Mouse (Mus musculus) hindbrain, embryonic 11.5 days (tissue): Measurements from ENCODE around the gene Hacl1. TPM values are rescaled to one million over a fixed set of nuclear protein-coding genes. Genes with fewer than 3 reads are reported as not detected.

Experiments
- ATAC-seq: fragments of 200-750 bp; cut with Nextera tagmentation; 2 replicates; pipeline ENCODE4 v1.8.0; 2017; ENCODE audit warnings: mild to moderate bottlenecking, moderate TSS enrichment, moderate library complexity; ENCODE audit not compliant: low FRiP score
- DNase-seq: peaks from one replicate; pipeline ENCODE4 v3.0.0-alpha.2; 2015; ENCODE audit warnings: low spot score
- H3K27ac ChIP-seq: fragments of 300-500 bp; sonication (generic); 2 replicates; pipeline ENCODE4 v1.5.1; 2014; ENCODE audit warnings: mild to moderate bottlenecking, low read depth, low read length
- H3K27me3 ChIP-seq: fragments of 300-500 bp; sonication (generic); 2 replicates; pipeline ENCODE4 v1.6.1; 2014; ENCODE audit warnings: mild to moderate bottlenecking, low read length, moderate library complexity, mixed read lengths; ENCODE audit not compliant: control insufficient read depth, insufficient read depth
- H3K36me3 ChIP-seq: fragments of 300-500 bp; sonication (generic); 2 replicates; pipeline ENCODE4 v1.6.1; 2014; ENCODE audit warnings: mild to moderate bottlenecking, low read length, moderate library complexity, mixed read lengths; ENCODE audit not compliant: control insufficient read depth, insufficient read depth
- H3K4me1 ChIP-seq: fragments of 300-500 bp; sonication (generic); replicated peaks from 2 replicates; pipeline ENCODE4 v1.6.1; 2014; ENCODE audit warnings: low read length, mixed read lengths; ENCODE audit not compliant: control insufficient read depth, insufficient read depth
- H3K4me2 ChIP-seq: fragments of 300-500 bp; sonication (generic); replicated peaks from 2 replicates; pipeline ENCODE4 v1.6.1; 2014; ENCODE audit warnings: mild to moderate bottlenecking, low read depth, low read length
- H3K4me3 ChIP-seq: fragments of 300-500 bp; sonication (generic); 2 replicates; pipeline ENCODE4 v1.5.1; 2014; ENCODE audit warnings: low read depth, low read length
- H3K9ac ChIP-seq: fragments of 300-500 bp; sonication (generic); 2 replicates; pipeline ENCODE4 v1.6.1; 2014; ENCODE audit warnings: low read depth, low read length
- H3K9me3 ChIP-seq: fragments of 300-500 bp; sonication (generic); 2 replicates; pipeline ENCODE4 v1.6.1; 2016; ENCODE audit warnings: low read length; ENCODE audit not compliant: control insufficient read depth
- WGBS: fragments of 180-500 bp; shearing (Covaris S2); extraction: QIAGEN DNeasy Blood & Tissue Kit; methylation state at CpG from one replicate; pipeline ENCODE4 v1.1.7; 2014; 5-methylcytosine and 5-hydroxymethylcytosine counted together
- polyA plus RNA-seq: library from polyadenylated mRNA; unstranded; fragments of >200 nt; fragmentation: Nextera tagmentation; extraction: Ambion mirVana; gene quantifications from 2 replicates; pipeline ENCODE4 v1.2.1, GENCODE M21; 2014

Gene Hacl1
- polyA plus RNA-seq, 1 experiment from 2014 or later: 12.3 TPM

- DNase-seq (no peak), ATAC-seq (no peak)
- Histone ChIP-seq H3K4me3 (no peak overlapping the region), H3K4me2 (no peak overlapping the region), H3K36me3 (no peaks in the 10 kb centered on the region), H3K9me3 (no peaks in the 10 kb centered on the region), H3K4me1 (no peaks in the 10 kb centered on the region), H3K9ac (no peak overlapping the region), H3K27me3 (no peaks in the 10 kb centered on the region), H3K27ac (no peak overlapping the region)
- 95% methylated on average over 14 of the region's 14 CpGs for WGBS
These were observed 39.0 kb downstream of the Hacl1 start for GRCm38 (mm10) chr14:31601908-31602615.

DNA sequence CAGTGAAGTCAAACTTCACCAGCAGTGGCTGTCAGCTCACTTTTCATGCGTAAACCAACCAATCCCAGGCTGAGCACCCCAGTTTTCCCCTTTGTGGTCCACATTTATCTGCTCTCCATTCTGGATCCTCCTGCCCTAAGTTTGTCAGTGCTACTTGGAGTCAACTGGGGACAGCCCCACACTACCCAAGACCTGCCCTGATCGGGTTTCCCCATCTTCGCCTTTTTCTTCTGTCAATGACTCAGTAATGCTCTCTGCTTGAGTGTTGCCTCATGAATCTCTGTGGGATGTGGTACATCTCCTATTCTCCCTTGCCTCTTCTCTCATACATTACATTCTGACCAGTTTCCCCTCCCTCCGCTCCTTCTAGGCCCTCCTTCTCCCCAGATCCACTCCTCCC, 43.6 kb downstream of the Hacl1 start:
- H3K9ac ChIP-seq: no peak overlapping the region
- no peaks in the 10 kb centered on the region for H3K4me1 ChIP-seq
- DNase-seq (no peak), ATAC-seq (no peak)
- WGBS: 93% methylated on average over 4 of the region's 4 CpGs
- H3K4me3 ChIP-seq: no peak overlapping the region
- H3K36me3 ChIP-seq: no peaks in the 10 kb centered on the region
- H3K4me2 ChIP-seq: no peak overlapping the region
- H3K9me3 ChIP-seq: no peaks in the 10 kb centered on the region
- no peaks in the 10 kb centered on the region for H3K27me3 ChIP-seq
- H3K27ac ChIP-seq: no peak overlapping the region

DNA sequence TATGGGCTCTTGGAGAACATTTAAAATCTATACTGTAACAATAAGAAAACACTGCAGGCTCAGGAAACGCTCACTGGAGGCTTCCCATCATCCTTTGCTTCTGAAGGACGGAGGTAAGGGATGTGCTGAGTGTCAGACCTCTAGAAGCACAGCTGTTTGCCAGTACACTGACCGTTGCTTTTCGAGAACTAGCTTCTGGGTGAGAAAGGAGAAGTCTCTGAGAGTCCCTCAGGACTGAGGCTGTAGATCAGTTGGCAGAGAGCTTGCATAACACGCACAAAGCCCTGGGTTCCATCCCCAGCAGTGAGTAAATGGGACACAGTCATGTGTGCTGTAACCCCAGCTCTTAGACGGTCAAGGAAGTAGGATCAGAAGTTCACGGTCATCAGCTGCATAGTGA, 44.7 kb downstream of the Hacl1 start:
- no peak for DNase-seq
- WGBS: 78% methylated on average over 7 of the region's 7 CpGs
- no peaks in the 10 kb centered on the region for H3K9me3 ChIP-seq

GRCm38 (mm10) chr14:31594693-31595092, 46.4 kb downstream of the Hacl1 start:
- H3K4me3 ChIP-seq: no peak overlapping the region
- H3K36me3 ChIP-seq: no peaks in the 10 kb centered on the region
- H3K9me3 ChIP-seq: no peaks in the 10 kb centered on the region
- 86% methylated on average over 3 of the region's 3 CpGs for whole genome bisulfite sequencing
- ATAC-seq (no peak), DNase-seq (no peak)
- H3K4me1 ChIP-seq: no peaks in the 10 kb centered on the region
- no peak overlapping the region for H3K4me2 ChIP-seq
- H3K27ac ChIP-seq: no peak overlapping the region
- H3K27me3 ChIP-seq: no peaks in the 10 kb centered on the region
- no peak overlapping the region for H3K9ac ChIP-seq

More for the DNA sequence above, 44.7 kb downstream of the Hacl1 start:
- no peak for ATAC-seq
- no peaks in the 10 kb centered on the region for H3K27me3 ChIP-seq
- H3K36me3 ChIP-seq: no peaks in the 10 kb centered on the region
- H3K4me1 ChIP-seq: no peaks in the 10 kb centered on the region
- no peak overlapping the region for H3K9ac ChIP-seq
- no peak overlapping the region for H3K4me2 ChIP-seq
- H3K4me3 ChIP-seq: no peak overlapping the region
- H3K27ac ChIP-seq: no peak overlapping the region

GRCm38 (mm10) chr14:31593036-31593435, 48.0 kb downstream of the Hacl1 start:
- Histone ChIP-seq H3K4me1 (no peaks in the 10 kb centered on the region), H3K9ac (no peak overlapping the region), H3K9me3 (no peaks in the 10 kb centered on the region), H3K36me3 (no peaks in the 10 kb centered on the region), H3K27ac (no peak overlapping the region), H3K4me3 (no peak overlapping the region), H3K27me3 (no peaks in the 10 kb centered on the region), H3K4me2 (no peak overlapping the region)
- 75% methylated on average over 2 of the region's 2 CpGs for WGBS
- no peak for DNase-seq
- ATAC-seq: no peak

GRCm38 (mm10) chr14:31591243-31591642, 49.8 kb downstream of the Hacl1 start, which contains the start of gene Colq:
Colq (minus strand) TSS chr14:31591343.
- Histone ChIP-seq H3K4me2 (no peak within 1 kb of the TSS), H3K9ac (no peak within 1 kb of the TSS), H3K36me3 (no peaks in the 10 kb centered on the region), H3K4me1 (no peaks in the 10 kb centered on the region), H3K27me3 (no peaks in the 10 kb centered on the region), H3K9me3 (no peaks in the 10 kb centered on the region), H3K4me3 (no peak within 1 kb of the TSS), H3K27ac (no peak within 1 kb of the TSS)
- DNase-seq (no peak), ATAC-seq (no peak)
- 90% methylated on average over 3 of the region's 3 CpGs for WGBS

GRCm38 (mm10) chr14:31586451-31586850, 54.6 kb downstream of the Hacl1 start:
- no peak overlapping the region for H3K4me2 ChIP-seq
- 90% methylated on average over 8 of the region's 8 CpGs for WGBS
- no peaks in the 10 kb centered on the region for H3K36me3 ChIP-seq
- no peaks in the 10 kb centered on the region for H3K9me3 ChIP-seq
- ATAC-seq (no peak), DNase-seq (no peak)
- H3K4me3 ChIP-seq: no peak overlapping the region
- no peaks in the 10 kb centered on the region for H3K27me3 ChIP-seq
- H3K9ac ChIP-seq: no peak overlapping the region
- H3K27ac ChIP-seq: no peak overlapping the region
- no peaks in the 10 kb centered on the region for H3K4me1 ChIP-seq

- DNase-seq: no peak
- Histone ChIP-seq H3K4me1 (no peaks in the 10 kb centered on the region), H3K9me3 (no peaks in the 10 kb centered on the region), H3K27me3 (no peaks in the 10 kb centered on the region), H3K27ac (no peak overlapping the region), H3K4me2 (no peak overlapping the region), H3K36me3 (no peaks in the 10 kb centered on the region), H3K9ac (no peak overlapping the region), H3K4me3 (no peak overlapping the region)
- no peak for ATAC-seq
- 82% methylated on average over 8 of the region's 9 CpGs for WGBS
These were observed 58.0 kb downstream of the Hacl1 start for GRCm38 (mm10) chr14:31583082-31583481.

GRCm38 (mm10) chr14:31577966-31578735, 62.9 kb downstream of the Hacl1 start:
- H3K36me3 ChIP-seq: no peaks in the 10 kb centered on the region
- H3K27me3 ChIP-seq: no peaks in the 10 kb centered on the region
- no peak overlapping the region for H3K4me2 ChIP-seq
- no peak overlapping the region for H3K4me3 ChIP-seq
- no peak overlapping the region for H3K27ac ChIP-seq
- WGBS: 75% methylated on average over 9 of the region's 9 CpGs
- DNase-seq (no peak), ATAC-seq (no peak)
- no peaks in the 10 kb centered on the region for H3K9me3 ChIP-seq
- no peak overlapping the region for H3K9ac ChIP-seq
- no peaks in the 10 kb centered on the region for H3K4me1 ChIP-seq
